Mouse (Mus musculus) stomach, postnatal 0 days (tissue): ENCODE results near the gene Sgca.
"Not testable (repeated sequence)": the region's sequence is repeated elsewhere in the genome, so short reads cannot be mapped to it uniquely, and the experiment has no call there.

Experiments used
- CTCF ChIP-seq: IDR thresholded peaks from 2 replicates; pipeline ENCODE4 v1.5.1; 2016; ENCODE audit warnings: antibody characterized with exemption, low read depth, mild to moderate bottlenecking, moderate library complexity
- EP300 ChIP-seq: optimal IDR thresholded peaks from 2 replicates; pipeline ENCODE3; 2016; ENCODE audit warnings: antibody characterized with exemption

DNA sequence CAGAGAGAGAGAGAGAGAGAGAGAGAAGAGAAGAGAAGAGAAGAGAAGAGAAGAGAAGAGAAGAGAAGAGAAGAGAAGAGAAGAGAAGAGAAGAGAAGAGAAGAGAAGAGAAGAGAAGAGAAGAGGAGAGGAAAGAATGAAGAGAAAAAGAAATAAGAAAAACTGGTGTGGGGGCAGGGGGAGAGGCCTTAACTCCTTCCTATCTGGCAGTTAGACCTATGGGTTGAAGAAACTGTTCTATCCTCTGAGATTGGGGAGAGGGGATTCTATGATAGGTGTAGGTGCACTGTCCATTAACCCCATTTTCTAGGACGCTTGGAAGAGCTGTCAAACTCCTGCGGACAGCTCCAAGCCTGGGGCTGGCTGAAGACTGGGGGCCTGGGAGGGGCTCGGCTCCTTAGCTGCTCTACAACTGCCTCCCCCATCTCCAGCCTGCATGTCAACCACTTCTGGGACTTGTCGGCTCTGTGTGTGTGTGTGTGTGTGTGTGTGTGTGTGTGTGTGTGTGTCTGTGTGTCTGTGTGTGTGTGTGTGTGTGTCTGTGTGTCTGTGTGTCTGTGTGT is 34.8 kb upstream of the Sgca start:
- not testable (repeated sequence) for TF ChIP-seq EP300, CTCF
